Mouse (Mus musculus) ES-E14 (cell line): ENCODE measurements around the gene Zfr2. TPM values are rescaled to one million over a fixed set of nuclear protein-coding genes. Genes with fewer than 3 reads are reported as not detected.

ENCODE experiments used
- DNase-seq: peaks from one replicate; pipeline ENCODE4 v3.0.0-alpha.2; 2013; ENCODE audit warnings: low read depth, low spot score
- H3K27ac ChIP-seq: 2 replicates; pipeline ENCODE4 v1.5.1; 2012; ENCODE audit warnings: low read depth, mild to moderate bottlenecking, low read length, moderate library complexity, mixed read lengths; ENCODE audit not compliant: poor library complexity, insufficient read depth, severe bottlenecking
- H3K36me3 ChIP-seq: 2 replicates; pipeline ENCODE4 v1.6.1; 2012; ENCODE audit warnings: mild to moderate bottlenecking, low read length, moderate library complexity, mixed read lengths; ENCODE audit not compliant: control insufficient read depth, poor library complexity, insufficient read depth, severe bottlenecking
- H3K4me1 ChIP-seq, 2 experiments: fragments of 150-350 bp in 1 of 2; sonication (generic) in 1 of 2; 2 replicates each; pipeline ENCODE4 v1.6.1; 2012; ENCODE audit warnings: low read length in 2 of 2, mild to moderate bottlenecking in 1 of 2, mixed read lengths in 1 of 2; ENCODE audit not compliant: control insufficient read depth in 2 of 2, insufficient read depth in 2 of 2, poor library complexity in 1 of 2
- H3K4me3 ChIP-seq, 2 experiments: fragments of 150-350 bp in 1 of 2; sonication (generic) in 1 of 2; 2 replicates each; pipeline ENCODE4 v1.5.1; 2012; ENCODE audit warnings: low read length in 2 of 2, low read depth in 1 of 2, mild to moderate bottlenecking in 1 of 2, mixed read lengths in 1 of 2; ENCODE audit not compliant: insufficient read depth in 1 of 2, poor library complexity in 1 of 2, severe bottlenecking in 1 of 2
- H3K9ac ChIP-seq: 2 replicates; pipeline ENCODE4 v1.6.1; 2012; ENCODE audit warnings: low read depth, mild to moderate bottlenecking, low read length, mixed read lengths; ENCODE audit not compliant: poor library complexity, insufficient read depth, severe bottlenecking
- H3K9me3 ChIP-seq: fragments of 150-350 bp; sonication (generic); 2 replicates; pipeline ENCODE4 v1.6.1; 2012; ENCODE audit warnings: low read depth, mild to moderate bottlenecking, low read length; ENCODE audit not compliant: control insufficient read depth, insufficient read depth
- CHD2 ChIP-seq: IDR thresholded peaks from 2 replicates; pipeline ENCODE4 v1.6.1; 2014; ENCODE audit warnings: mild to moderate bottlenecking, low read depth, low read length, inconsistent platforms
- HCFC1 ChIP-seq: IDR thresholded peaks from 2 replicates; pipeline ENCODE4 v1.6.1; 2012; ENCODE audit warnings: low read length, inconsistent platforms, borderline replicate concordance; ENCODE audit not compliant: insufficient read depth
- MAFK ChIP-seq: IDR thresholded peaks from 2 replicates; pipeline ENCODE4 v1.6.1; 2014; ENCODE audit warnings: mild to moderate bottlenecking, low read depth, low read length, inconsistent platforms; ENCODE audit not compliant: insufficient read depth
- ZC3H11A ChIP-seq: IDR thresholded peaks from 2 replicates; pipeline ENCODE4 v1.6.1; 2012; ENCODE audit warnings: low read depth, mild to moderate bottlenecking, inconsistent platforms, low read length, borderline replicate concordance
- ZNF384 ChIP-seq: IDR thresholded peaks from 2 replicates; pipeline ENCODE4 v1.6.1; 2012; ENCODE audit warnings: low read depth, low read length, inconsistent platforms
- in situ Hi-C, 2 experiments: fragments of 600-800 bp; cut with MboI; formaldehyde crosslinking; loops; one replicate each; pipeline ENCODE4 v1.15.1; 2025; ENCODE audit warnings: low sequenced_read_pairs in 2 of 2, inconsistent platforms in 1 of 2; ENCODE audit not compliant: unreplicated experiment in 2 of 2
- total RNA-seq: library from RNA; depleted of rRNA; stranded (reverse); fragments of 300-350 nt; gene quantifications from 2 replicates; pipeline ENCODE4 v1.2.3, GENCODE M21; 2012

Zfr2 gene
- total RNA-seq, 1 experiment, result 0.67 TPM

DNA sequence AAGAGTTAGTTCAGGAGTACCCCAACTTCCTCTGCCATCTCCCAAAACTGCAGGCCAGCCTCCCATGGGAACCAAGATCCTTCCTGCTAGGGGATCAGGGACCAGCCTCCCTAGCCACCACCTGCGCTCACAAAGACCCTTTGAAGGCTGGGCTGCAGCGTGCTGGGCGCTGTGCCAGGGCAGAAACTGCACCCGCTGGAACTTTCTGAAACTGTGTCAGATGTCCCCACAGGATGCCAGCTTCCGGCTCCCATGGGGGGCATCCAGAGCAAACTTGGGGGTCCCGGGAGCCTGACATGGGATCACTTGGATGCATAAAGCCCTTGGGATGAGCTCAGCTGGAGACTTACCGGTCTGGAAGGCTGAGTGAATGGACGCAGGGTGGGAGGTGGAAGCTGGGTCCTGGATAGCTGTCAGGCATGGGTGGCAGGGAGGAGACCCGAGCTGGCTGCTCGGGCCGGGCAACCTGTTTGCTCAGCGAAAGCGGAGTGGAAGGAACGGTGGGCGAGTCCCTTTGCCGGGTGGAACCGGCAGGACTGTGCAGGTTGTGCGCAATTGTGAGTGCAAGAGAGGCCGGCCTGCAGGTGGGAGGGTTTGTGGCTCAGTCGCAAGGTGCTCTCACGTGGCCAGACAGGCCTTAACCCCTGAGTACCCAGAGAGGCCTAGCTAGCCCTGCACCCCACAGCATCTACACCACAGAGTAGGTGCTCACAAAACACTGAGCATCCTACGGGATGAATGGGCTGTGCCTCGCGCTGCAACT lies 57.9 kb downstream of the Zfr2 start:
- H3K4me3 ChIP-seq, result peak overlapping the region; percentile 40 to 45; a peak in 3 of 4 replicates
- 0 out of 2 replicates have a peak overlapping the region, but pooled peaks have one; percentile 12 for H3K9ac ChIP-seq

DNA sequence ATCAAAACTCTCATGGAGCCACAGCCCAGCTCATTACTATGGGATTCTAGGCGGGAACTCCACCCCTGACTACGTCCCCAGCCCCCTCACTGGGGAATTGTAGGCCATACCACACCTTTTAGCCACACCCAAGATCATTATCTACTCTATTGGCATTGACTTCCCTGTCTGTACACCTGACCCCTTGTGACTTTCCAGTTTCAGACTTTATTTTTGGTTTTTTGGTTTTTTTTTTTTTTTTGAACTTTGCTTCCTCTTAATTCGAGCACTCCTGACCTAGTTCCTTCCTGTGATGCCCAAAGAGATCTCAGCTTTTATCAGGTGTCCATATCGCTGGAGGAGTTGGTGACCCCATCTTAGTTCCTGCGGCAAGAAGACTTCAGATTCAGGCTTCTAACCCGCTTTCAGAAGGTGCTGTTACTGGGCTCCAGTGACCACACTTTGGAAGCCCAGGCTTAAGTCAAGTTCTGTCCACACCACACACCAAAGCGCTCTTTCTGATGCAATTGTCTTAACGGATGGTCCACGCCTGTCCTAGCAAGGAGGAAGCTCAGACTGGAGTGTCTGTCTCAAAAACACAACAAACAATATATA lies 58.7 kb downstream of the Zfr2 start, which contains the start of gene Tjp3:
Gene Tjp3 (minus strand): TSS at position 71 of the 594 bp plus-strand sequence.
- Histone ChIP-seq H3K9me3 (no peaks in the 10 kb centered on the region), H3K9ac (0 out of 2 replicates have a peak within 1 kb of the TSS, but pooled peaks have one; percentile 12), H3K36me3 (peaks cover 5% of the 10 kb centered on the region; the same call in 1 of the 2 replicates), H3K4me1 (peaks cover 4 to 32% of the 10 kb centered on the region in 2 experiments), H3K4me3 (peak within 1 kb of the TSS; percentile 40 to 45; a peak in 3 of 4 replicates), H3K27ac (no peak within 1 kb of the TSS)
- DNase-seq, result no peak
- in situ Hi-C loops, result no loop called here
- TF ChIP-seq ZC3H11A, result no peak
- TF ChIP-seq CHD2, result no peak
- no peak for TF ChIP-seq HCFC1
- no peak for TF ChIP-seq MAFK
- TF ChIP-seq ZNF384, result no peak

More for the DNA sequence above, 57.9 kb downstream of the Zfr2 start:
- no peak for DNase-seq
- H3K9me3 ChIP-seq, result no peaks in the 10 kb centered on the region
- H3K27ac ChIP-seq, result no peak overlapping the region
- peaks cover 5% of the 10 kb centered on the region; the same call in 1 of the 2 replicates for H3K36me3 ChIP-seq
- in situ Hi-C loops, result no loop called here
- no peak for TF ChIP-seq CHD2
- no peak for TF ChIP-seq MAFK
- no peak for TF ChIP-seq HCFC1
- TF ChIP-seq ZC3H11A, result no peak
- TF ChIP-seq ZNF384, result no peak
- H3K4me1 ChIP-seq, result peaks cover 4 to 32% of the 10 kb centered on the region in 2 experiments

DNA sequence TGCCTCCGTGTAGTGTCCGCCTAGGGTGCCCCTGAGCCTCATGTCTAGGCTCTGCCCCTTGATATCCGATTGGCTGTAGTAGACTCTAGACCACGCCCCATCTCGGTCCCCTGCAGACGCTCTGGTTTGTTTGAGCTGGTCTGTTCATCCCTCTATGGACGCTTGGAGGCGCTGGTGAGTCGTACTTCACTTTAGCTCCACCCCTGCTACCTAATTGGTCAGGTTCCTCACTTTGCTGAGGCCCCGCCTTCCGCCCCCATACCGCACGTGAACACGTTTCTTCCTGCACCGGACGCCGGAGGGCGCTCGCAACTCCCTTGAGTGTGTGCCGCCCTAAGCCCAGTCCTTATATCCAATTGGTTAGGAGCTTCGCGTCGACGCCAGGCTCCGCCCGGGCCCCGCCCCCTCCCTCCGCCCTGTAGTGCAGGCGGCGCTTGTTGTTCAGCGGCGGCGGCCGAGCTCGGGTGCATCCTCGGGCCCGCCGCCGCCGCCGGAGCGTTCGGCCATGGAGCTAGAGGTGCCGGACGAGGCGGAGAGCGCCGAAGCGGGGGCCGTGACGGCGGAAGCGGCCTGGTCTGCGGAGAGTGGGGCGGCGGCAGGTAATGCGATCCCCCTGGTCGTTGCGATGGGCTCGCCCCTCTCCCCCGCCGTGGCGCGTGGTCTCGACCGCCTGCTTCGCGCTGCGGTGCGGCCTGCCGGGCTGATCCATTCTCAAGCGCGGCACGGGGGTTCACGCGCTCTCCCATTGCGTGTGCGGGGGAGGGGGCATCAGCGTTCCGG lies 59.8 kb downstream of the Zfr2 start, which contains the start of gene Pip5k1c:
Gene Pip5k1c (plus strand): TSS at position 410 of the 780 bp plus-strand sequence.
- in situ Hi-C loops, result no loop called here
- peak; percentile 100 for DNase-seq
- 0 out of 2 replicates have a peak, but pooled peaks have one; percentile 31 for TF ChIP-seq CHD2
- no peak for TF ChIP-seq MAFK
- TF ChIP-seq ZC3H11A, result no peak
- TF ChIP-seq ZNF384, result no peak
- TF ChIP-seq HCFC1, result peak; percentile 60; the same call in 1 of the 2 replicates
- peak within 1 kb of the TSS; percentile 97 for H3K9ac ChIP-seq
- H3K27ac ChIP-seq, result peak within 1 kb of the TSS; percentile 67; the same call in 1 of the 2 replicates
- peaks cover 5% of the 10 kb centered on the region; the same call in 1 of the 2 replicates for H3K36me3 ChIP-seq
- peak within 1 kb of the TSS; percentile 83 to 97 for H3K4me3 ChIP-seq
- no peaks in the 10 kb centered on the region for H3K9me3 ChIP-seq
- H3K4me1 ChIP-seq, result peaks cover 4 to 29% of the 10 kb centered on the region in 2 experiments

DNA sequence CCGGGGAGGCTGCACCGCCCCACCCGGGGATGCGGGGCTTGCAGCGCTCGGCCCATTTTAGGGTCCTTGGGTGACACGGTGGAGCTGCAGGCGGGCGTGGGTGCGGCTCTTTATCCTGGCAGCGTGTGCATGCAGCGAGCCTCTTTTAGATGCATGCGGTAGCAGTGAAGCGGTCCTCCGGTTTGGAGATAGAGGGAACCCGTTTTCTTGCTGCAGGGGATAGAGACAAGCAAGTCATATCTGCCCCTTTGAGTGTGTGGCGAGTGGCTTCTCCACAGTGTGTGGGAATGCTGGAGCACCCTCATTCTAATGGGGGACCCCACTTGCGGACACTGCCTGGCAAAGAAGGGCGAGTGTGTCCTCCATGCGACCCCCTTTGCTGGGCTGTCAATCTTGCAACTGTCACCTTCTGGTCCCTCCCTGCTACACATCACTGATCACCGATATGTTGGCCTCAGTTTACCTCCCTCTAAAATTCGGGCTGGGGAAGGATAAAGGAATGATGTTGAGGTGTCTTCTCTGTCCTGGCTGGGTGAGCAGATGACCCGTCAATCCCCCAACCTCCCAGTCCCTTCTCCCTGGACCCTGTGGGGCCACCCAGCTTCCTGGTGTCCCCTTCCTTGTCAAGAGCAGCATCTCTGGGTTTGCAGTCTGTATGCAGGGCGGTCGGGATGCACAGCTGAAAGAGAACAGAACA lies 60.5 kb downstream of the Zfr2 start:
- no peaks in the 10 kb centered on the region for H3K9me3 ChIP-seq
- H3K27ac ChIP-seq, result no peak overlapping the region
- H3K36me3 ChIP-seq, result peaks cover 5% of the 10 kb centered on the region; the same call in 1 of the 2 replicates
- H3K9ac ChIP-seq, result peak overlapping the region; percentile 97
- peaks cover 4 to 27% of the 10 kb centered on the region in 2 experiments for H3K4me1 ChIP-seq
- H3K4me3 ChIP-seq, result peak overlapping the region; percentile 83 to 97
- in situ Hi-C loops, result no loop called here
- DNase-seq, result no peak
- TF ChIP-seq ZNF384 (no peak), MAFK (no peak), ZC3H11A (no peak)
